Mouse (Mus musculus) neural tube, embryonic 14.5 days (tissue): ENCODE results near the gene Crb1. TPM values are rescaled to one million over a fixed set of nuclear protein-coding genes. Genes with fewer than 3 reads are reported as not detected.

Experiments used
- ATAC-seq: fragments of 200-750 bp; cut with Nextera tagmentation; 2 replicates; pipeline ENCODE4 v1.8.0; 2017; ENCODE audit warnings: low read depth, mild to moderate bottlenecking, moderate TSS enrichment, moderate library complexity
- H3K27ac ChIP-seq: fragments of 300-500 bp; sonication (generic); 2 replicates; pipeline ENCODE4 v1.5.1; 2014; ENCODE audit warnings: low read depth, mild to moderate bottlenecking, control low read depth, low read length, moderate library complexity, mixed read lengths
- H3K27me3 ChIP-seq: fragments of 300-500 bp; sonication (generic); 2 replicates; pipeline ENCODE4 v1.6.1; 2014; ENCODE audit warnings: low read length; ENCODE audit not compliant: control insufficient read depth, insufficient read depth
- H3K36me3 ChIP-seq: fragments of 300-500 bp; sonication (generic); 2 replicates; pipeline ENCODE4 v1.6.1; 2014; ENCODE audit warnings: low read length, mixed read lengths; ENCODE audit not compliant: control insufficient read depth, insufficient read depth
- H3K4me1 ChIP-seq: fragments of 300-500 bp; sonication (generic); 2 replicates; pipeline ENCODE4 v1.6.1; 2014; ENCODE audit warnings: low read length; ENCODE audit not compliant: control insufficient read depth, insufficient read depth
- H3K4me2 ChIP-seq: fragments of 300-500 bp; sonication (generic); 2 replicates; pipeline ENCODE4 v1.6.1; 2014; ENCODE audit warnings: mild to moderate bottlenecking, low read depth, low read length, control low read depth
- H3K4me3 ChIP-seq: fragments of 300-500 bp; sonication (generic); 2 replicates; pipeline ENCODE4 v1.5.1; 2014; ENCODE audit warnings: low read depth, low read length, control low read depth, mixed read lengths
- H3K9ac ChIP-seq: fragments of 300-500 bp; sonication (generic); replicated peaks from 2 replicates; pipeline ENCODE4 v1.6.1; 2014; ENCODE audit warnings: low read depth, mild to moderate bottlenecking, control low read depth, low read length, mixed read lengths
- H3K9me3 ChIP-seq: fragments of 300-500 bp; sonication (generic); 2 replicates; pipeline ENCODE4 v1.6.1; 2016; ENCODE audit warnings: low read length; ENCODE audit not compliant: control insufficient read depth
- WGBS: fragments of 180-500 bp; shearing (Covaris S2); extraction: QIAGEN DNeasy Blood & Tissue Kit; methylation state at CpG from one replicate; pipeline ENCODE4 v1.1.7; 2014; 5-methylcytosine and 5-hydroxymethylcytosine counted together
- polyA plus RNA-seq: library from polyadenylated mRNA; unstranded; fragments of >200 nt; fragmentation: Nextera tagmentation; extraction: Ambion mirVana; gene quantifications from 2 replicates; pipeline ENCODE4 v1.2.1, GENCODE M21; 2014

Gene Crb1
- polyA plus RNA-seq, 1 experiment from 2014 or later, result 1.5 TPM

DNA sequence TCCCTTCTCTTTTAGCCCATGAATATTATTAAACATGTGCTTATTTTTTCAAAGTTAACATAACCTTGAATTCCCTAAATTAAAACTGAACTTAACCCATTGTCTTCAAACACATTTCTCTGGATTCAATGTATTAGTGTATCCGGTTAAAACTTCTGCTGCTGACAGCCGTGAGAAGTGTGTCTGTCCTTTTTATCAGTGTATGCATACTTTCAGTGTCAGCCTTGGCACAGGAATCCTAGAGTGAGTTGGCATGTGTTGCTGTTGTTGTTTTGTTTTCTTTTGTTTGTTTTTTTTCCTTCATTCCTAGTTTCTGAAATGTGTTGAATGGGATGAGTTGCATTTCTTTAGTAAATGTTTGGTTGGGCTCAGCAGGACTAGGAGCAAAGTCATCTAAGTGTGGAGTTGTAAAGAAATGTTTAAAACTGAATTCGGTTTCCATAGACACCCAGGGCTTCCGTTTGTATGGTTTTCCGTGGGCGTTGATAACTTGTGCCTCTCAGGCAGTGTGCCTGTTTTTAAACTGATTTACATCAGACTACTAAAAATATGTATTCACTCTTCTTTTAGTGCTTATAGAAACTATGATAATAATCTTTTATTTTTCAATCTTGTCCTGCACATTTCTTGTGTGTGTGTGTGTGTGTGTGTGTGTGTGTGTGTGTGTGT is 196.3 kb downstream of the Crb1 start:
- H3K4me2 ChIP-seq, result no peak overlapping the region
- H3K4me1 ChIP-seq, result no peaks in the 10 kb centered on the region
- no peak overlapping the region for H3K4me3 ChIP-seq
- H3K9ac ChIP-seq, result no peak overlapping the region
- 77% methylated on average over 6 of the region's 6 CpGs for WGBS
- H3K27ac ChIP-seq, result no peak overlapping the region
- ATAC-seq, result no peak
- H3K36me3 ChIP-seq, result no peaks in the 10 kb centered on the region
- no peaks in the 10 kb centered on the region for H3K27me3 ChIP-seq
- H3K9me3 ChIP-seq, result no peaks in the 10 kb centered on the region

DNA sequence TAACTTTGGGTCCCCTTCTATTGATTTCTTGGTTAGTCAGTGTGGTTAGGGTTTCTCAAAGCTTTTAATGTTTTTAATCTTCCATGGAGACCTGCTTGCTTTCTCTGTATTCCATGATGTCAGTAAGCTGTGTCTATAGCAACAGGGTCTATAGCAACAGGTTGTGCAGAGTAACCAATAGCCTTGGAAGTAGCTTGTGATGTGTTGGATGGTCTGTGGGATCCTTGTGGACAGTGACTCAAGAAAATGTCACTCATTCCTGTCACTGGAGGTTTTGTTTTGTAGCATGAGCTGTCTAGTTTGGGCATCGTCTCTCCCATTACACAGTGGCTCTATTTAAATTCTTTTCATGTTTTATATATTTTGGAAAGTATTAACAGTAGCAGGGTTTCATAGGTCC is 197.2 kb downstream of the Crb1 start:
- 93% methylated on average over 1 of the region's 1 CpGs for WGBS
- H3K9me3 ChIP-seq, result no peaks in the 10 kb centered on the region
- no peak overlapping the region for H3K9ac ChIP-seq
- no peaks in the 10 kb centered on the region for H3K27me3 ChIP-seq
- no peak overlapping the region for H3K27ac ChIP-seq
- H3K36me3 ChIP-seq, result no peaks in the 10 kb centered on the region
- no peak overlapping the region for H3K4me2 ChIP-seq
- H3K4me3 ChIP-seq, result no peak overlapping the region
- no peaks in the 10 kb centered on the region for H3K4me1 ChIP-seq
- ATAC-seq, result no peak

DNA sequence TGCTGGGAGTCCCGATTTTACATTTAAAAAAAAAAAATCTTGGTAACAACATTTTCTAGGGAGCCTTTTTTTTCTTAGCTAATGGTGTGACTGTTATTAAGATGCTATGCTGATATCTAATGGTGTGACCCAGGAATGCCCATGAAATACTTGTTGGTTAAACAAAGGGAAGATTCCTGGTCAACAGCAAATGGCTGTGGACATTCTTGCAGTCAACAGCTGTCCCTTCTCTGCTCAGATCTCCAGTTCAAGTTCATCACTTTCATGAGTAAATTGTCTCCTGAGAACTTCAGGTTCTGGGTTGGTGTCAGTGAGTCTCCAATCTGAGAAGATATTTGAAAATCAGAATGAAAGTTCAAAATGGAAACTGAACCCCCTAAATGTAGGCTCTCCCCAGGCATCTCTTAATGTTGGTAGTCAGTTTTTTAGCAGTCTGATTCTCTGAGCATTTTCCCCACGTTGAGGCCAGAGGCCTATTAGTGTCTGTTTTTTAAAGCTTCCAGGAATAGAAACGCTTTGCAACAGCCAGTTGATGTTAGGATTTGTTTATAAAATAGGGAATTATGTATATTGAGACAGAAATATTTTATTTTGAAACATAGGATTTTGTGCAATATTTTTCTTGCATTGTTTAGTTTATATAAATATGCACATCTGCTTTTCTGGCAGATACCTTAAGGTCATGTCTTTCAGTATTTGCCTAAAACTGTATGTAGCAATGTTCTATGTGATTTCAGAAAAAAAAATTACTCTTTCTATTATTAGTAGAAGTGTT is 202.7 kb downstream of the Crb1 start:
- no peak for ATAC-seq
- 84% methylated on average over 3 of the region's 3 CpGs for WGBS
- Histone ChIP-seq H3K4me3 (no peak overlapping the region), H3K9ac (no peak overlapping the region), H3K27ac (no peak overlapping the region), H3K36me3 (no peaks in the 10 kb centered on the region), H3K4me1 (no peaks in the 10 kb centered on the region), H3K9me3 (no peaks in the 10 kb centered on the region), H3K4me2 (no peak overlapping the region), H3K27me3 (no peaks in the 10 kb centered on the region)

DNA sequence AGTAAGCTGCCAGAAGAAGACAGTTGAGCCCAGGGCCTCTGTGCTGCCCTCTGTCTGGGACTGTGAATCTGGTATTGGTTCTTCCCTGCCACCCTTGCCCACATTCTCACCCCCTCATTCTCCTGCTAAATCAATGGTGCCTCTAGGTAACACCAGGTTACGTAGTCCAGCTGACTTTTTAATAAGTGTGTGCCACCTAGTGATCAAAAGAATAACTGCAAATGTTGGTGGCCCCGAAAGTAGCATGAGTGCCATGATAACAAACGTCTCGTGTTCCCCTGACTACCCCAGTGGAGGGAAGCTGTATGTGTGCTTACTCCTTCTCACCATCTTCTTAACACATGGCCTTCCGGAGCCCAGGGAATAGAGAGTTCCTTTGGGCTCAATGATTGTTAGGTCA is 214.1 kb downstream of the Crb1 start:
- no peak overlapping the region for H3K4me2 ChIP-seq
- ATAC-seq, result peak; percentile 66; the same call in 1 of the 2 replicates
- no peak overlapping the region for H3K9ac ChIP-seq
- no peaks in the 10 kb centered on the region for H3K27me3 ChIP-seq
- H3K27ac ChIP-seq, result no peak overlapping the region
- 43% methylated on average over 5 of the region's 5 CpGs for WGBS
- H3K4me3 ChIP-seq, result no peak overlapping the region
- no peaks in the 10 kb centered on the region for H3K9me3 ChIP-seq
- no peaks in the 10 kb centered on the region for H3K36me3 ChIP-seq
- H3K4me1 ChIP-seq, result no peaks in the 10 kb centered on the region

DNA sequence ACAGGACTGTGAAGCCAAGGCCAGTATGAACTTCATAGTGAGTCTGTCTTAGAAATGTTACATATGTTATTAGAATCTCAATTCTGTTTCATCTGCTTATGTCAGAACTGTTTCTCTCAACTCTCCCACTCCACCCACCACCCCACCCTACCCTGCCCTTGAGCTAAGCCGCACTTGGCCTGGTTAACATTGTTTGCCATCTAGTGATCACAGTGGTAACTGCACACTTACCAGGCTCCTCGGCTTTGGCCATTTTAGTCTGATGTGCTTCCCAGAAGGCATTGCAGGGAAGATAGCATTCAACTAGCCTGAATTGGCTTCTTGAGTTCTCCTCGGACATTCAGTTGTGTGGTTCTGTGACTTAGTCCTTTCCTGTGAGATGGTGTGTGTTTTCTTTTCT is 215.3 kb downstream of the Crb1 start:
- no peak for ATAC-seq
- 53% methylated on average over 3 of the region's 3 CpGs for WGBS
- Histone ChIP-seq H3K27me3 (no peaks in the 10 kb centered on the region), H3K4me2 (no peak overlapping the region), H3K9me3 (no peaks in the 10 kb centered on the region), H3K4me1 (no peaks in the 10 kb centered on the region), H3K27ac (no peak overlapping the region), H3K36me3 (no peaks in the 10 kb centered on the region), H3K9ac (no peak overlapping the region), H3K4me3 (no peak overlapping the region)

DNA sequence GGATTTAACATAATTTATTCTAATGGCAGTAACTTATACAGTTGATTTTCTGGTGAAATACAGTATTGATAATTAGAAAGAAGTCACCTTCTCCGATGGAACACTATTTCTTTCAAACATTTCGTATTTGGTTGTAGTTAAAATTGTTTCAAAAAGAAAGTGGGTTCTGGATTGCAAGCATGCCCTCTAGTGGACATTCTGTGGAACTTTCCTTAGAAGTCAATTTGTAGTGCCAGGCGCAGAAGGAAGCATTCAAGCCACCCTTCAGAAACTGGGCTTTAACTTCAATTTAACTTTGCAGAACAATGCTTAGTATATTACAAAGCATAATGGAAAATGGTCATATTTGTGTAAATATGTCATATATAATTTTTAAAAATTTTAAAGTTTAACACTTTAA is 220.5 kb downstream of the Crb1 start:
- Histone ChIP-seq H3K27ac (no peak overlapping the region), H3K9ac (no peak overlapping the region)
- WGBS, result 22% methylated on average over 3 of the region's 3 CpGs

DNA sequence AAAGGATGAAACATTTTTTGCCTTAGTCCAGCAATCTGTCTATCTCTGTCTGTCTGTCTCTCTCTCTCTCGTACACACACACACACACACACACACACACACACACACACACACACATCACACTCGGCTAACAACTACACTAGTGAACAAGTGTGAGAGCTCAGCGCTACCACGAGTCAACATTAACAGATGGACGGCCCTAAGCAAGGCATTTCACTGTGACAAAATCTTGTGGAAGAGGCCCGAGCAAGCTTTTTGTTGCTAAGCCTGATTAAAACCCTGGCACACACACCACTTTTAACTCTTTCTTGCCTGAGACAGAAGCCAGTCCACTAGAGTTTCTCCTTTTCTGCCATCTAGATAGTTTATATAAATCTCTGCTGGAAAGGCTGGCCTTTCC is 223.4 kb downstream of the Crb1 start:
- WGBS, result 32% methylated on average over 6 of the region's 6 CpGs
- H3K27ac ChIP-seq, result no peak overlapping the region
- H3K27me3 ChIP-seq, result no peaks in the 10 kb centered on the region
- no peaks in the 10 kb centered on the region for H3K9me3 ChIP-seq
- H3K36me3 ChIP-seq, result no peaks in the 10 kb centered on the region
- no peak overlapping the region for H3K4me3 ChIP-seq
- no peaks in the 10 kb centered on the region for H3K4me1 ChIP-seq
- H3K4me2 ChIP-seq, result no peak overlapping the region
- no peak overlapping the region for H3K9ac ChIP-seq
- no peak; the same call in 1 of the 2 replicates for ATAC-seq

More for the DNA sequence above, 220.5 kb downstream of the Crb1 start:
- Histone ChIP-seq H3K36me3 (no peaks in the 10 kb centered on the region), H3K9me3 (no peaks in the 10 kb centered on the region), H3K4me2 (no peak overlapping the region), H3K27me3 (no peaks in the 10 kb centered on the region), H3K4me1 (no peaks in the 10 kb centered on the region), H3K4me3 (no peak overlapping the region)
- ATAC-seq, result no peak

DNA sequence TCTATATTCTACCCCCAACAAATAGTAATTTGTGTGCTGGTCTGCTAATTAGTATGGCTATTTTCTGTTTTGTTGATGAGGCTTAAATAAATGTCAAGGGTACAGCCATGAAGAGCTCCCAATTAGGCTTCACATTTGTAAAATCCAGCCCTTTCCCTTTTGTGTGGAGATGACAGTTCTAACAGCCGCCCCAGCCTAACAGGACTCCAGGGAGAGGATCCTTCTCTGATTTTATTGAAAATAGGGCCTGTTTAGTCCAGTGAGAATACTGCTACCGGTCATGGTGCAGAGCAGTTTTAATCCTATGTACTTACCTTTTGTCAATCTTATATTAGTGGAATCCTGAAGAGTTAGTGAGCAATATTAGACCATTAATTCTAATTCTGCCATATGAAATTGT is 223.9 kb downstream of the Crb1 start:
- 35% methylated on average over 2 of the region's 2 CpGs for WGBS
- Histone ChIP-seq H3K4me2 (no peak overlapping the region), H3K9me3 (no peaks in the 10 kb centered on the region), H3K27me3 (no peaks in the 10 kb centered on the region), H3K27ac (no peak overlapping the region), H3K36me3 (no peaks in the 10 kb centered on the region), H3K9ac (no peak overlapping the region), H3K4me3 (no peak overlapping the region), H3K4me1 (no peaks in the 10 kb centered on the region)
- ATAC-seq, result no peak
